Mouse (Mus musculus) urinary bladder, postnatal 25 days (tissue): ENCODE measurements around the gene Scd2.
"Not testable (repeated sequence)": the region's sequence is repeated elsewhere in the genome, so short reads cannot be mapped to it uniquely, and the experiment has no call there.

Experiments
- DNase-seq: peaks from one replicate; pipeline ENCODE4 v3.0.0; 2022; ENCODE audit warnings: low spot score

Gene Scd2

GRCm38 (mm10) chr19:44313066-44313465 is 19.6 kb downstream of the Scd2 start:
- no peak for DNase-seq

GRCm38 (mm10) chr19:44314327-44314759 is 20.9 kb downstream of the Scd2 start:
- DNase-seq: peak; percentile 67

GRCm38 (mm10) chr19:44314871-44315414 is 21.5 kb downstream of the Scd2 start:
- peak; percentile 33 for DNase-seq

GRCm38 (mm10) chr19:44316752-44317315 is 23.4 kb downstream of the Scd2 start:
- no peak for DNase-seq

- DNase-seq: no peak
Measured at GRCm38 (mm10) chr19:44317391-44317790, 23.9 kb downstream of the Scd2 start.

GRCm38 (mm10) chr19:44318545-44318944 is 25.1 kb downstream of the Scd2 start:
- DNase-seq: no peak

- no peak for DNase-seq
Measured at GRCm38 (mm10) chr19:44320316-44320715, 26.8 kb downstream of the Scd2 start.

- DNase-seq: no peak
Measured at GRCm38 (mm10) chr19:44321201-44321600, 27.7 kb downstream of the Scd2 start.

- no peak for DNase-seq
Measured at GRCm38 (mm10) chr19:44321631-44322030, 28.2 kb downstream of the Scd2 start.

GRCm38 (mm10) chr19:44329566-44329965 is 36.1 kb downstream of the Scd2 start:
- DNase-seq: no peak

GRCm38 (mm10) chr19:44331128-44331527 is 37.7 kb downstream of the Scd2 start:
- not testable (repeated sequence) for DNase-seq

- DNase-seq: no peak
Measured at GRCm38 (mm10) chr19:44331911-44332310, 38.4 kb downstream of the Scd2 start.

- DNase-seq: no peak
Measured at GRCm38 (mm10) chr19:44332326-44332725, 38.9 kb downstream of the Scd2 start.

- DNase-seq: no peak
Measured at GRCm38 (mm10) chr19:44332833-44333623, 39.6 kb downstream of the Scd2 start, which contains the start of gene Scd4. Gene Scd4 (plus strand): TSS chr19:44333092.

GRCm38 (mm10) chr19:44333991-44334390 is 40.5 kb downstream of the Scd2 start:
- DNase-seq: no peak

- DNase-seq: no peak
Measured at GRCm38 (mm10) chr19:44335876-44336662, 42.6 kb downstream of the Scd2 start.

GRCm38 (mm10) chr19:44349689-44350088 is 56.2 kb downstream of the Scd2 start:
- DNase-seq: no peak

- DNase-seq: no peak
Measured at GRCm38 (mm10) chr19:44351756-44352155, 58.3 kb downstream of the Scd2 start.
